Mouse (Mus musculus): ENCODE measurements around the gene Aars. TPM values are rescaled to one million over a fixed set of nuclear protein-coding genes. Genes with fewer than 3 reads are reported as not detected.
"Not testable (repeated sequence)": the region's sequence is repeated elsewhere in the genome, so short reads cannot be mapped to it uniquely, and the experiment has no call there.

Gene Aars
- polyA plus RNA-seq, 2 experiments, result 30.2 to 46.7 TPM

DNA sequence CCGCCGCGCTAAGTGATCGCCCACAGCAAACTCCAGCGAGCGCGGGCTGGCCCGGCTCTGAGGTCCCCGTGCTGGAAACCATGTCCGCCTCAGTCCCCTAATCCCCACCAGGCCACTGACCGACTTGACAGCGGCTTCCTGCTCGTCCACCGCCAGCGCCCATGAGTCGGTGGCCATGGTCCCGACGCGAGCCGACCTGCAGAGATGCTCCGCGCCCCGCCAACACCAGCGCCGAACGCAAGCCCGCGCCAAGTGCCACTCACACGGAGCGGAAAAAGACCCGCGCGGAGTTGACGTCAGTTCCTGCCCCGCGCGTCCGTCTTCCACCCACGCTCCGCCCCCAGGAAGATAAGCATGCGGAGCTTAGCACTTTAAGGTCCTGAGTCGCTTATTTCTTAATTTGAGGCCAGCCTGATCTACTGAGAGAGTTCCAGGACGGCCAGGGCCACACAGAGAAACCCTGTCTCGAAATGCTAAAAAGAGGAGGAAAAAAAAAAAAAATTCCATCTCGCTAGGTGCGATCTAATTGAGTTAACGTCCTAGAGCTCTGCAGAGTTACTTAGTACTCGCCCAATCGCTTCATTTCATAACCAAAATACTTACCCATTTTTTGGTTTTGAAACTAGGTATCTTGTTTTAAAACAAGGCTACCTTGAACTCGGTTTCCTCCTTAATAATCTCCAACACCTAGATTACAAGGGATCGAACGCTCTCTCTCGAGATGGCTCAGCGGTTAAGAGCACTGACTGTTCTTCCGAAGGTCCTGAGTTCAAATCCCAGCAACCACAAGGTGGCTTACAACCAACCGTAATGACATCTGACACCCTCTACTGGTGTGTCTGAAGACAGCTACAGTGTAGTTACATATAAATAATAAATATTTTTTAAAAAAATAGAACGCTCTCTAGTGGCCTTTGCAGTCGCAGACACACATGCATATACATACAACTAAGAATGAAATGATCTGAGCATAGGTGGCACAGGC, 35.1 kb upstream of the Aars start, which contains the start of gene Ddx19a:
Gene Ddx19a (minus strand): TSS at position 254 of the 985 bp plus-strand sequence.
- Histone ChIP-seq H3K27ac (peak within 1 kb of the TSS; percentile 81), H3K9ac (replicated peaks) (peak within 1 kb of the TSS; percentile 92), H3K27me3 (ENCODE audit: control insufficient read depth, insufficient read depth, low read length) (no peaks in the 10 kb centered on the region), H3K9me3 (ENCODE audit: control insufficient read depth, low read length) (no peaks in the 10 kb centered on the region), H3K36me3 (replicated peaks; ENCODE audit: control insufficient read depth, insufficient read depth, low read depth) (no peaks in the 10 kb centered on the region), H3K4me3 (ENCODE audit: insufficient read depth in 1 of 2, low read depth in 2 of 2, low read length in 2 of 2) (peak within 1 kb of the TSS; percentile 73 to 96), H3K4me1 (replicated peaks; ENCODE audit: control insufficient read depth in 2 of 2, insufficient read depth in 2 of 2, low read length in 1 of 2) (peaks cover 4 to 12% of the 10 kb centered on the region in 2 experiments; a peak in 2 of 4 replicates), H3K4me2 (ENCODE audit: low read depth) (peak within 1 kb of the TSS; percentile 86)
- TF ChIP-seq EP300 (IDR thresholded peaks at IDR 0.05; ENCODE audit: low read depth) (no peak), CTCF (IDR thresholded peaks at IDR 0.05; ENCODE audit: low read depth) (peak; percentile 57)
- DNase-seq (ENCODE audit: low read depth in 3 of 3, low spot score in 3 of 3), result peak; percentile 82 to 87 (median 85)
- 3% methylated on average over 58 of the region's 58 CpGs for WGBS (ENCODE audit: insufficient replicate concordance)
- ATAC-seq (ENCODE audit: insufficient read depth), result peak; percentile 95

DNA sequence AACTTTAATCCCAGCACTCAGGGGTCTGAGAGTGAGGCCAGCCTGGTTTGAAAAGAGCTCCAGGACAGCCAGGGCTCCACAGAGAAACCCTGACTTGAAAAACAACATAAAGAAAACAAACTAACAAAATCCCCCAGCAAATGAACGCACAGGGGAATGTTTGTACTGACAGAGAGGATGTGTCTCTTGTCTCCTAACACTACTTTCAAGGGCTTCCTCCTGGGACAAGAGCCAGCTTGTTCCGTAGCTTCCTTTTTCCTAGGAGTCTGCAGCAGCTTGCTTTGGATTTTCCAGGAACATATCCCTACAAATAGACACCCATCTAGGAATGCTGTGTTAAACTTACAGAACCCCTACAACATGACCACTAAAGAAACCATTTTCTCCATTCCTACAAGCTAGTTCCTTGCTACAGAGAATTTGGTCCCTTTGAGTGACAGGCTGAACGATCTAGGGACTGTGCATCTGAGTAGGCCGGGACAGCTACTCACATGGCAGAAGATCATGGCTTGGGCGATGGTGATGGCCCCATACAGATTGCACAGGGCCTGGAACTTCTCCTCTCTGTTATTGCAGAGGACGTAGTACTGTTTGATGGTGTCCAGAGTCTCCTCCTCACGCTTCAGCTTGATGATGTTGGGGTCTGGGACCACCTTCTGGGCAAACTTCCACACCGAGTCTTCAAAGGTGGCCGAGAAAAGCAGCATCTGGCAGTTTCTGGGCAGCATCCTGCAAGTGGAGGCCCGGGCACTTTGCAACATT, 22.5 kb upstream of the Aars start:
- not testable (repeated sequence) for H3K4me1 ChIP-seq (replicated peaks; ENCODE audit: control insufficient read depth in 2 of 2, insufficient read depth in 2 of 2, low read length in 1 of 2); H3K27me3 ChIP-seq (ENCODE audit: control insufficient read depth, insufficient read depth, low read length); ATAC-seq (ENCODE audit: insufficient read depth); H3K36me3 ChIP-seq (replicated peaks; ENCODE audit: control insufficient read depth, insufficient read depth, low read depth); H3K9ac ChIP-seq (replicated peaks); DNase-seq (ENCODE audit: low read depth in 3 of 3, low spot score in 3 of 3); H3K27ac ChIP-seq; H3K4me3 ChIP-seq (ENCODE audit: insufficient read depth in 1 of 2, low read depth in 2 of 2, low read length in 2 of 2); H3K4me2 ChIP-seq (ENCODE audit: low read depth); H3K9me3 ChIP-seq (ENCODE audit: control insufficient read depth, low read length)
- 77% methylated on average over 8 of the region's 10 CpGs for WGBS (ENCODE audit: insufficient replicate concordance)

DNA sequence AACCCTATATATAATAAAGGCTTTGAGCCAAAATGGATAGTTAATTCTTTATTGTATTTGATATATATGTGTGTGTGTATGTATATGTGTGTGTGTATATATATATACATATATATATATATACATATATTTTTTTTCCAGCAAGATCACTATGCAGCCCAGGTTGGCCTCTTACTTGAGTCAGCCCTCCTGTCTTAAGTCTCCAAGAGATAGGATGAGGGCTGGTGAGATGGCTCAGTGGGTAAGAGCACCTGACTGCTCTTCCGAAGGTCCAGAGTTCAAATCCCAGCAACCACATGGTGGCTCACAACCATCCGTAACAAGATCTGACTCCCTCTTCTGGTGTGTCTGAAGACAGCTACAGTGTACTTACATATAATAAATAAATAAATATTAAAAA, 6.3 kb upstream of the Aars start:
- not testable (repeated sequence) for H3K9ac ChIP-seq (replicated peaks); H3K36me3 ChIP-seq (replicated peaks; ENCODE audit: control insufficient read depth, insufficient read depth, low read depth); H3K4me3 ChIP-seq (ENCODE audit: insufficient read depth in 1 of 2, low read depth in 2 of 2, low read length in 2 of 2); H3K4me1 ChIP-seq (replicated peaks; ENCODE audit: control insufficient read depth in 2 of 2, insufficient read depth in 2 of 2, low read length in 1 of 2); DNase-seq (ENCODE audit: low read depth in 3 of 3, low spot score in 3 of 3); H3K27me3 ChIP-seq (ENCODE audit: control insufficient read depth, insufficient read depth, low read length); ATAC-seq (ENCODE audit: insufficient read depth); H3K9me3 ChIP-seq (ENCODE audit: control insufficient read depth, low read length); H3K27ac ChIP-seq
- H3K4me2 ChIP-seq (ENCODE audit: low read depth), result peak overlapping the region; percentile 97; the same call in 1 of the 2 replicates
- WGBS (ENCODE audit: insufficient replicate concordance), result 67% methylated on average over 1 of the region's 2 CpGs

DNA sequence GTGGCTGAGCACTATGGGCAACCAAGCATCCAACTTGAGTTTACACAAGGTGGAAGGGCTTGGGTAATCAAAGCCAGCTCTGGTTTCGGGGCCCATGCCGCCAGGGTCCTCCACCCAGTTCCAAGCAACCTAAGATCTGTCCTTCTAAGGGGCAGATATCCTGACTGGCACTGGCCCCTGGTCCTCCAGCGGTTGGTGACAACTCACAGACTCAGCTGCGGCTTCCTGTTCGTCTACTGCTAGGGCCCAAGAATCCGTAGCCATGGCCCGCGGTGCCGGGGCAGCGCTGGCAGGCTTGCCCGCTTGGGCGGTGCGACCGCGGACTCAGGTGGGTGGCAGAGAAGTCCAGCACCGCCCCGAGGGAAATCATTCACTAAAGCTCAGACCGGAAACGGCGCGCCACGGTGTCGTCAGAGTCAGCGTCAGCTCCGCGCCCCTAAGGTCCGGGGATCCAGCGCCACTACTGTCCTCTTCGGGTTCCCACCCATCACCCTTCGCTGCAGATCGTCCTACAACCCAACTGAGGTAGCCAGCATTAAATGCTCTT, 5.5 kb upstream of the Aars start:
- ATAC-seq (ENCODE audit: insufficient read depth), result peak; percentile 92
- Histone ChIP-seq H3K4me1 (replicated peaks; ENCODE audit: control insufficient read depth in 2 of 2, insufficient read depth in 2 of 2, low read length in 1 of 2) (peaks cover 3 to 8% of the 10 kb centered on the region in 2 experiments), H3K27ac (peak overlapping the region; percentile 65), H3K4me3 (ENCODE audit: insufficient read depth in 1 of 2, low read depth in 2 of 2, low read length in 2 of 2) (peak overlapping the region; percentile 69 to 77), H3K27me3 (ENCODE audit: control insufficient read depth, insufficient read depth, low read length) (no peaks in the 10 kb centered on the region), H3K4me2 (ENCODE audit: low read depth) (peak overlapping the region; percentile 97), H3K36me3 (replicated peaks; ENCODE audit: control insufficient read depth, insufficient read depth, low read depth) (no peaks in the 10 kb centered on the region), H3K9ac (replicated peaks) (peak overlapping the region; percentile 62), H3K9me3 (ENCODE audit: control insufficient read depth, low read length) (no peaks in the 10 kb centered on the region)
- 1% methylated on average over 31 of the region's 31 CpGs for WGBS (ENCODE audit: insufficient replicate concordance)
- TF ChIP-seq CTCF (IDR thresholded peaks at IDR 0.05; ENCODE audit: low read depth), result 0 out of 2 replicates have a peak, but pooled peaks have one; percentile 16
- TF ChIP-seq EP300 (IDR thresholded peaks at IDR 0.05; ENCODE audit: low read depth), result no peak
- DNase-seq (ENCODE audit: low read depth in 3 of 3, low spot score in 3 of 3), result peak; percentile 74 to 79 (median 77)

Measured in liver, embryonic 14.5 days (tissue).